Mouse (Mus musculus) megakaryocyte-erythroid progenitor cell, adult 5-6 weeks (primary cell): ENCODE measurements around the gene Gm11232. TPM values are rescaled to one million over a fixed set of nuclear protein-coding genes. Genes with fewer than 3 reads are reported as not detected.

Source experiments
- ATAC-seq: replicated peaks from 2 replicates; pipeline ENCODE4 v1.8.0; 2016; ENCODE audit warnings: mild to moderate bottlenecking, inconsistent platforms; ENCODE audit not compliant: severe bottlenecking, poor library complexity, low FRiP score, low TSS enrichment
- total RNA-seq, 2 experiments: library from RNA; stranded (forward) in 1 of 2; stranded (reverse) in 1 of 2; fragments of 200-1000, 215-1000 nt in 1 of 2; fragments of >200 nt in 1 of 2; fragmentation: Nextera tagmentation in 1 of 2; gene quantifications; 2 replicates each; pipeline ENCODE4 v1.2.3; 2014 to 2017

The Gm11232 gene
- total RNA-seq (2014; fragmentation: Nextera tagmentation), result not detected in 2 replicates
- not detected in 2 replicates for total RNA-seq (2017)

GRCm38 (mm10) chr4:71757865-71758264, at the start of gene Gm11232:
Gm11232 (minus strand) TSS chr4:71757965.
- ATAC-seq, result no peak

GRCm38 (mm10) chr4:71805977-71806534, 48.3 kb upstream of the Gm11232 start:
- ATAC-seq, result no peak

- no peak for ATAC-seq
Measured at GRCm38 (mm10) chr4:71765529-71765928, 7.8 kb upstream of the Gm11232 start.

DNA sequence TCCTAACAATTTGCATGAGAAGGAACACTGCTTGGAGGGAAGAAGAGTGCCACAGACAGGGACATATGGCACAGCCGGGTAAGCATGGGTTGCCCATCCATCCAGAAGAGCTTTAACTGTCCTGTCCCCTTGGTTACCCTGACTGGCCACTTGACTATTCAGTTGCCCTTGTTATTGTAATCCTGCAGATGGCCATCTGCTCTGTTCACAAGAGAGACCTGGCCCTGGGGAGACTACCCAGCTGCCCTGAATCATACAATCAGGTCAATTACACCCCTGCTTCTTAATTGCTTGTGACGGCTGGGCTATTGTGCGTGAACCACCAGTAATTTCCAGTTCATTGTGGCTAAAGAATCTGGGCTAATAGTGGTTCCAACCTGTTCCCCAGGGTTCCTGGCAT, 7.3 kb upstream of the Gm11232 start:
- no peak for ATAC-seq

DNA sequence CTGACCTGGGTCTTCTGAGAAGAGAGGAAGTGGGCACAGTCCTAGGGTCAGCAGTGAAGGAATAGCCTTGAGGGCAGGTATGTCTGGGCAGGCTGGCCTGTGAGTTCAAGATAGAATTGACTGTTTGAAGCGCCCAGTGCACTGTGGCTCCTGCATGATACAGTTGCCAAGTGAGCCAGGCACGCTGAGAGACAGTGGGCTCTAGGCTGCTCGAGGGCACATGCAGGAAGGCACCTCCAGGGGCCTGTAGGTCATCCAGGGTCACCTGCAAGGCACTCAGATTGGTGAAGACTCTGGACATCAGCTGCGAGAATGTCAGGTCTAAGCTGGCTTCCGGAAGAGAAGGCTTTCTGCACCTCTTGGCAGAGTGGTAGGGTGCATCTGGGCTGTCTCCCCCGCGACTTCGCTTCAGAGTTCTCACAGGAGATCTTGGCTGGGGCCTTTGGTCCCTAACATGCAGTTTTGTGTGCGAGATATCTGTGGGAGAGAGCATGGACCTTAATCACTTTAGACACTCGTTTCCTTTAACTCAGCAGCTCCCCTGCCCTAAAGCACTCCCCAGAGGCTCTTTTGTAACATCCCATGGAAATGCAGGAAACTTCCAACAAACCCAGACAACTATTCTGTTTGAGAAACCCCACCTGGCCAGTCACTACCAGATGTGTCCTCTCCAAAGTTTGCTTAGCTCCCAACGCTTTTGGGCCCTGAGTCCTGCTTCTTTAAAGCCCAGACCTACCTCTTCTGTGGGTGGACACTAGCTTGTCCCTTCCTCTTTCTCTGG, 1.1 kb downstream of the Gm11232 start:
- ATAC-seq, result no peak

GRCm38 (mm10) chr4:71745741-71746140, 12.0 kb downstream of the Gm11232 start:
- ATAC-seq, result no peak

GRCm38 (mm10) chr4:71736529-71736928, 21.2 kb downstream of the Gm11232 start:
- no peak for ATAC-seq

DNA sequence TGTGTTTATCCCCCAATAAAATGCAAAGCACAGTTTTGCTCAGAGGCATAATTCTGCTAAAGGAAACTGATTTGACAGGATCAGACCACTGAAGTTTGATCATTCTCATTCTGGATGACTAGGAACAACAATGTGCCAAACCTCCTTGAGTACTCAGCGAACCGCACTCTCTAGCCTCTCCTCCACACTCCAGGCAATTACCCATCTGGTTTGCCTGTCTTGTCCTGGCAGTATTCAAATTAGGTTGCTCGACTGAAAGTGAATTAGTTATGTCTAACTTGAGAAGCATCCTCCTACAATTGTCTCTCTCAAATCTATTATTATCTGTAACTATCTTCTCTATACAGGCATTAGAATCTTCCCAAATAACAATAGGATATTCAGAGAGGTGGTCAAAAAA, 22.5 kb downstream of the Gm11232 start:
- ATAC-seq, result no peak

DNA sequence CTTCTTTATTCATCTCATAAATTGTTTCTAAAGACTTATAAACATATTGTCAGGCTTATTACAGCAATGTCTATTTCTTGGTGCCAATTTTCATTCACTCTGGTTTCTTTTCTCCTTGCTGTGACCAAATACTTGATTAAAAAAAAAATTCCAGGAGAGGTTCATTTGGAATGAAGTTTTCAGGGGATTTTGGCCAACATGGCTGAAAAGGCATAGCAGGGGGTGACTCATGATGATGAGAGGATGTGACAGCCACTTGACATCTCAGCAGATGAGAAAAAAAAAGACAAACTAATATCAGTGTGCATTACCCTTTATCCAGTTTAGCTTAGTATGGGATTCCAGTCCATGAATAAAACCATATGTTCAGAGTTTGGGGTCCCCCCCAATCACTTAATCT, 28.4 kb downstream of the Gm11232 start:
- no peak for ATAC-seq

- no peak for ATAC-seq
Measured at GRCm38 (mm10) chr4:71727611-71728010, 30.2 kb downstream of the Gm11232 start.

DNA sequence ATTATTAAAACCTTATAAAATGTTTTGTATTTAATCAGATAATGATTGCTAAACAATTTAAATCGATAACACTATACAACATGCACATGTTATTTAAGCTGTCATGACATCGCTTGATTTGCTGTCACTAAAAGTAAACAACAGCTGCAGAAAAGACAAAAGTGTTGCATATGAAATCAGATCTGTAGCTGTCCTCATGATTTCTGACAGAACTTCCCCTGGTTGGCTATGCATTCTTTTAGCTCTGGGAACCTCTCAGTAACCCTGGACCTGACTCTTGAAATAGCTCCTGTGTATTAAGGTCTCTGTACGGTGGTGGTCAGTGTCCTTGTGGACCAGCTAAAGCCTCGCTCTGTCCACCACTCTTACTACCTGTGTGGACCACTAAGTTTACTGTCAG, 30.7 kb downstream of the Gm11232 start:
- ATAC-seq, result no peak

DNA sequence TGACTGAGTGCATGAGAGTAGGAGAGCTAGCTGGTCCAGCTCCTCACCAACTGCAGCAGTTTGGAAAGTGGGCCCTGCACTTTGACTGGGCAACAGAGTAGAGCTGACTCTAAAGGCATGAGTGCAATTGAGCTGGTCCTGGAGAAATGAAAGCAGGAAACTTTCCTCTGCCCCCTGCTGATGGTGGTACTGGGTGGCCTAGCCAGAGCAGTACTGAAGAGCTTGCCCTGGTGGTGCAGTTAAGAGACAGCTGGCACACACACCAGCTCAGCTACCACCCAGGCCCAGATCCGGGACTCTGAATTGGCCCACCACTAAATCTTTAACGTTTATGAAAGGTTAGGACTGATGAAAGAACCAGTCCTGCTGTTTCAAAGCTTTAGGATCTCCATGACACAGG, 31.9 kb downstream of the Gm11232 start:
- ATAC-seq, result no peak
